Mouse (Mus musculus): ENCODE measurements around the gene Myt1l. TPM values are rescaled to one million over a fixed set of nuclear protein-coding genes. Genes with fewer than 3 reads are reported as not detected.

Myt1l gene
- polyA plus RNA-seq, 1 experiment, result 86.4 TPM

- DNase-seq (ENCODE audit: low read depth), result peak; percentile 91
- TF ChIP-seq POLR2A (IDR thresholded peaks at IDR 0.05; ENCODE audit: borderline replicate concordance, extremely low read depth, insufficient read depth, insufficient read length, poor library complexity, severe bottlenecking) (no peak), CTCF (IDR thresholded peaks at IDR 0.05; ENCODE audit: borderline replicate concordance, extremely low read depth, insufficient read depth, insufficient read length) (no peak)
Observed at GRCm38 (mm10) chr12:29629875-29630538, 101.8 kb downstream of the Myt1l start.

- no peak for TF ChIP-seq POLR2A (IDR thresholded peaks at IDR 0.05; ENCODE audit: borderline replicate concordance, extremely low read depth, insufficient read depth, insufficient read length, poor library complexity, severe bottlenecking)
- no peak for TF ChIP-seq CTCF (IDR thresholded peaks at IDR 0.05; ENCODE audit: borderline replicate concordance, extremely low read depth, insufficient read depth, insufficient read length)
- DNase-seq (ENCODE audit: low read depth), result no peak
Observed at GRCm38 (mm10) chr12:29634509-29634908, 106.3 kb downstream of the Myt1l start.

GRCm38 (mm10) chr12:29639543-29640196, 111.5 kb downstream of the Myt1l start:
- peak; percentile 78 for DNase-seq (ENCODE audit: low read depth)
- TF ChIP-seq POLR2A (IDR thresholded peaks at IDR 0.05; ENCODE audit: borderline replicate concordance, extremely low read depth, insufficient read depth, insufficient read length, poor library complexity, severe bottlenecking) (no peak), CTCF (IDR thresholded peaks at IDR 0.05; ENCODE audit: borderline replicate concordance, extremely low read depth, insufficient read depth, insufficient read length) (no peak)

- DNase-seq (ENCODE audit: low read depth), result peak; percentile 51
- TF ChIP-seq POLR2A (IDR thresholded peaks at IDR 0.05; ENCODE audit: borderline replicate concordance, extremely low read depth, insufficient read depth, insufficient read length, poor library complexity, severe bottlenecking), result no peak
- no peak for TF ChIP-seq CTCF (IDR thresholded peaks at IDR 0.05; ENCODE audit: borderline replicate concordance, extremely low read depth, insufficient read depth, insufficient read length)
Observed at GRCm38 (mm10) chr12:29640201-29640600, 112.0 kb downstream of the Myt1l start.

GRCm38 (mm10) chr12:29642915-29643314, 114.7 kb downstream of the Myt1l start:
- peak; percentile 89 for DNase-seq (ENCODE audit: low read depth)
- TF ChIP-seq POLR2A (IDR thresholded peaks at IDR 0.05; ENCODE audit: borderline replicate concordance, extremely low read depth, insufficient read depth, insufficient read length, poor library complexity, severe bottlenecking) (no peak), CTCF (IDR thresholded peaks at IDR 0.05; ENCODE audit: borderline replicate concordance, extremely low read depth, insufficient read depth, insufficient read length) (no peak)

GRCm38 (mm10) chr12:29644091-29644490, 115.9 kb downstream of the Myt1l start:
- DNase-seq (ENCODE audit: low read depth), result no peak
- TF ChIP-seq POLR2A (IDR thresholded peaks at IDR 0.05; ENCODE audit: borderline replicate concordance, extremely low read depth, insufficient read depth, insufficient read length, poor library complexity, severe bottlenecking) (no peak), CTCF (IDR thresholded peaks at IDR 0.05; ENCODE audit: borderline replicate concordance, extremely low read depth, insufficient read depth, insufficient read length) (no peak)

- no peak for DNase-seq (ENCODE audit: low read depth)
- TF ChIP-seq CTCF (IDR thresholded peaks at IDR 0.05; ENCODE audit: borderline replicate concordance, extremely low read depth, insufficient read depth, insufficient read length) (no peak), POLR2A (IDR thresholded peaks at IDR 0.05; ENCODE audit: borderline replicate concordance, extremely low read depth, insufficient read depth, insufficient read length, poor library complexity, severe bottlenecking) (no peak)
Observed at GRCm38 (mm10) chr12:29644721-29645120, 116.5 kb downstream of the Myt1l start.

- peak; percentile 72 for DNase-seq (ENCODE audit: low read depth)
- no peak for TF ChIP-seq CTCF (IDR thresholded peaks at IDR 0.05; ENCODE audit: borderline replicate concordance, extremely low read depth, insufficient read depth, insufficient read length)
- TF ChIP-seq POLR2A (IDR thresholded peaks at IDR 0.05; ENCODE audit: borderline replicate concordance, extremely low read depth, insufficient read depth, insufficient read length, poor library complexity, severe bottlenecking), result no peak
Observed at GRCm38 (mm10) chr12:29649510-29650152, 121.4 kb downstream of the Myt1l start.

GRCm38 (mm10) chr12:29652516-29652915, 124.3 kb downstream of the Myt1l start:
- TF ChIP-seq CTCF (IDR thresholded peaks at IDR 0.05; ENCODE audit: borderline replicate concordance, extremely low read depth, insufficient read depth, insufficient read length) (no peak), POLR2A (IDR thresholded peaks at IDR 0.05; ENCODE audit: borderline replicate concordance, extremely low read depth, insufficient read depth, insufficient read length, poor library complexity, severe bottlenecking) (no peak)
- no peak for DNase-seq (ENCODE audit: low read depth)

- peak; percentile 89 for DNase-seq (ENCODE audit: low read depth)
- TF ChIP-seq CTCF (IDR thresholded peaks at IDR 0.05; ENCODE audit: borderline replicate concordance, extremely low read depth, insufficient read depth, insufficient read length) (no peak), POLR2A (IDR thresholded peaks at IDR 0.05; ENCODE audit: borderline replicate concordance, extremely low read depth, insufficient read depth, insufficient read length, poor library complexity, severe bottlenecking) (no peak)
Observed at GRCm38 (mm10) chr12:29655197-29655632, 127.0 kb downstream of the Myt1l start.

GRCm38 (mm10) chr12:29655673-29656072, 127.5 kb downstream of the Myt1l start:
- no peak for TF ChIP-seq CTCF (IDR thresholded peaks at IDR 0.05; ENCODE audit: borderline replicate concordance, extremely low read depth, insufficient read depth, insufficient read length)
- TF ChIP-seq POLR2A (IDR thresholded peaks at IDR 0.05; ENCODE audit: borderline replicate concordance, extremely low read depth, insufficient read depth, insufficient read length, poor library complexity, severe bottlenecking), result no peak
- peak; percentile 35 for DNase-seq (ENCODE audit: low read depth)

All from brain, embryonic 14.5 days (tissue).